7 mouse cellular contexts compared by ENCODE assay signal in genomic region chr2:167933397-167933796, GRCm38 (mm10). TPM values are rescaled to one million over a fixed set of nuclear protein-coding genes. Genes with fewer than 3 reads are reported as not detected.
DNase-seq lines count a peak whose midpoint lies in the region; ATAC-seq lines count a peak whose summit lies in the region.

No protein-coding gene starts in this region.

- H3K9ac ChIP-seq in forebrain, embryonic 11.5 days (ENCODE audit: low read length) = peak overlapping the region; percentile 88
- peak overlapping the region; percentile 91 for H3K9ac ChIP-seq in limb, embryonic 13.5 days
- peak overlapping the region; percentile 88 for H3K9ac ChIP-seq in stomach, embryonic 16.5 days (ENCODE audit: low read length)

- 28% methylated on average over 7 of the region's 7 CpGs for WGBS in forebrain, embryonic 11.5 days
- WGBS in limb, embryonic 13.5 days = 48% methylated on average over 7 of the region's 7 CpGs
- WGBS in stomach, embryonic 16.5 days = 32% methylated on average over 7 of the region's 7 CpGs

- H3K27ac ChIP-seq in forebrain, embryonic 11.5 days (ENCODE audit: low read depth, low read length) = no peak overlapping the region
- H3K27ac ChIP-seq in limb, embryonic 13.5 days = no peak overlapping the region
- H3K27ac ChIP-seq in stomach, embryonic 16.5 days (ENCODE audit: low read length) = no peak overlapping the region

- H3K27me3 ChIP-seq in megakaryocyte, embryonic 14.5 days (replicated peaks) = no peaks in the 10 kb centered on the region
- no peaks in the 10 kb centered on the region for H3K27me3 ChIP-seq in forebrain, embryonic 11.5 days (ENCODE audit: control insufficient read depth, insufficient read depth, low read length)
- H3K27me3 ChIP-seq in limb, embryonic 13.5 days = no peaks in the 10 kb centered on the region
- no peaks in the 10 kb centered on the region for H3K27me3 ChIP-seq in stomach, embryonic 16.5 days (ENCODE audit: control insufficient read depth, insufficient read depth, low read length)

- no peak for DNase-seq in forebrain, embryonic 11.5 days (ENCODE audit: low spot score)
- DNase-seq in testis, postnatal 10 days (ENCODE audit: low spot score) = no peak
- DNase-seq in thymus, postnatal 4 days = no peak

- no peaks in the 10 kb centered on the region for H3K9me3 ChIP-seq in megakaryocyte, embryonic 14.5 days
- no peaks in the 10 kb centered on the region for H3K9me3 ChIP-seq in forebrain, embryonic 11.5 days (ENCODE audit: control insufficient read depth, low read length)
- H3K9me3 ChIP-seq in limb, embryonic 13.5 days = no peaks in the 10 kb centered on the region
- H3K9me3 ChIP-seq in stomach, embryonic 16.5 days (replicated peaks; ENCODE audit: control insufficient read depth, low read length) = no peaks in the 10 kb centered on the region

- H3K36me3 ChIP-seq in megakaryocyte, embryonic 14.5 days (replicated peaks; ENCODE audit: low read length) = peaks cover 31% of the 10 kb centered on the region
- no peaks in the 10 kb centered on the region for H3K36me3 ChIP-seq in forebrain, embryonic 11.5 days (ENCODE audit: control insufficient read depth, insufficient read depth, low read length)
- no peaks in the 10 kb centered on the region for H3K36me3 ChIP-seq in limb, embryonic 13.5 days
- no peaks in the 10 kb centered on the region for H3K36me3 ChIP-seq in stomach, embryonic 16.5 days (ENCODE audit: control insufficient read depth, insufficient read depth, low read length)

- H3K4me2 ChIP-seq in forebrain, embryonic 11.5 days (ENCODE audit: low read depth, low read length, severe bottlenecking) = peak overlapping the region; percentile 55
- peak overlapping the region; percentile 96 for H3K4me2 ChIP-seq in limb, embryonic 13.5 days (replicated peaks)
- peak overlapping the region; percentile 93 for H3K4me2 ChIP-seq in stomach, embryonic 16.5 days (ENCODE audit: low read depth, low read length)

- peaks cover 84% of the 10 kb centered on the region for H3K4me1 ChIP-seq in megakaryocyte, embryonic 14.5 days
- peaks cover 6% of the 10 kb centered on the region; the same call in 1 of the 2 replicates for H3K4me1 ChIP-seq in forebrain, embryonic 11.5 days (replicated peaks; ENCODE audit: control insufficient read depth, insufficient read depth, low read length)
- peaks cover 28% of the 10 kb centered on the region for H3K4me1 ChIP-seq in limb, embryonic 13.5 days
- H3K4me1 ChIP-seq in stomach, embryonic 16.5 days (ENCODE audit: control insufficient read depth, insufficient read depth, low read length) = peaks cover 21% of the 10 kb centered on the region

- no peak for ATAC-seq in megakaryocyte, adult 5-6 weeks (ENCODE audit: poor library complexity, severe bottlenecking)
- ATAC-seq in forebrain, embryonic 11.5 days (replicated peaks; ENCODE audit: low FRiP score) = no peak
- ATAC-seq in limb, embryonic 13.5 days (ENCODE audit: low FRiP score, low read depth) = no peak
- no peak for ATAC-seq in stomach, embryonic 16.5 days (ENCODE audit: insufficient read depth, low FRiP score)

- peak overlapping the region; percentile 98 for H3K4me3 ChIP-seq in megakaryocyte, embryonic 14.5 days (replicated peaks)
- H3K4me3 ChIP-seq in forebrain, embryonic 11.5 days (ENCODE audit: low read depth, low read length) = peak overlapping the region; percentile 90
- H3K4me3 ChIP-seq in limb, embryonic 13.5 days = peak overlapping the region; percentile 95
- H3K4me3 ChIP-seq in stomach, embryonic 16.5 days (replicated peaks; ENCODE audit: low read length) = peak overlapping the region; percentile 87

RNA-seq across cellular contexts. Expression of gene Ptpn1, which starts 1.5 kb away (rescaled TPM):
- 120 and 139 TPM in 2 replicates for polyA plus RNA-seq in megakaryocyte, embryonic 14.5 days (2012; ENCODE audit: insufficient read depth, low replicate concordance)
- 49.1 and 54.8 TPM in 2 replicates for total RNA-seq in megakaryocyte, adult 5-6 weeks (2015)
- total RNA-seq in megakaryocyte, adult 5-6 weeks (2017) = 145 and 151 TPM in 2 replicates
- polyA plus RNA-seq in forebrain, embryonic 11.5 days (2014; fragmentation: Nextera tagmentation; extraction: Ambion mirVana) = 73.0 and 80.0 TPM in 2 replicates
- 54.0 and 54.9 TPM in 2 replicates for polyA plus RNA-seq in limb, embryonic 13.5 days (2015; fragmentation: Nextera tagmentation; extraction: Ambion mirVana)
- polyA plus RNA-seq in stomach, embryonic 16.5 days (2015; fragmentation: Nextera tagmentation; extraction: Ambion mirVana) = 49.5 and 51.3 TPM in 2 replicates
